Mouse (Mus musculus) ZHBTc4 (cell line): ENCODE data around the gene Notch2.
A peak's percentile ranks its signal among the peaks of the same experiment; 100 is the strongest.

Experiments
- DNase-seq: peaks from one replicate; pipeline ENCODE4 v3.0.0-alpha.2; 2011; ENCODE audit warnings: low read depth, low spot score

Gene Notch2

GRCm38 (mm10) chr3:98069161-98069560, 55.8 kb downstream of the Notch2 start:
- DNase-seq: no peak

- DNase-seq: no peak
Measured at GRCm38 (mm10) chr3:98069856-98070255, 56.5 kb downstream of the Notch2 start.

GRCm38 (mm10) chr3:98072570-98072969, 59.2 kb downstream of the Notch2 start:
- DNase-seq: no peak

GRCm38 (mm10) chr3:98073545-98073944, 60.2 kb downstream of the Notch2 start:
- DNase-seq: no peak

- peak; percentile 19 for DNase-seq
Measured at GRCm38 (mm10) chr3:98074622-98075231, 61.4 kb downstream of the Notch2 start.

GRCm38 (mm10) chr3:98077866-98078265, 64.5 kb downstream of the Notch2 start:
- DNase-seq: no peak

- DNase-seq: no peak
Measured at GRCm38 (mm10) chr3:98078816-98079215, 65.5 kb downstream of the Notch2 start.

- no peak for DNase-seq
Measured at GRCm38 (mm10) chr3:98079601-98080215, 66.4 kb downstream of the Notch2 start.

- DNase-seq: no peak
Measured at GRCm38 (mm10) chr3:98080630-98081029, 67.3 kb downstream of the Notch2 start.

- no peak for DNase-seq
Measured at GRCm38 (mm10) chr3:98082188-98082587, 68.9 kb downstream of the Notch2 start.

- no peak for DNase-seq
Measured at GRCm38 (mm10) chr3:98082972-98083371, 69.6 kb downstream of the Notch2 start.

GRCm38 (mm10) chr3:98084061-98084655, 70.8 kb downstream of the Notch2 start:
- DNase-seq: peak; percentile 29

GRCm38 (mm10) chr3:98084870-98085269, 71.5 kb downstream of the Notch2 start:
- DNase-seq: no peak

- peak; percentile 85 for DNase-seq
Measured at GRCm38 (mm10) chr3:98085812-98086268, 72.5 kb downstream of the Notch2 start.

GRCm38 (mm10) chr3:98086441-98086840, 73.1 kb downstream of the Notch2 start:
- DNase-seq: no peak

GRCm38 (mm10) chr3:98086860-98087259, 73.5 kb downstream of the Notch2 start:
- DNase-seq: peak; percentile 19

- no peak for DNase-seq
Measured at GRCm38 (mm10) chr3:98087551-98087950, 74.2 kb downstream of the Notch2 start.

- no peak for DNase-seq
Measured at GRCm38 (mm10) chr3:98089702-98090101, 76.4 kb downstream of the Notch2 start.

GRCm38 (mm10) chr3:98090129-98090528, 76.8 kb downstream of the Notch2 start:
- no peak for DNase-seq

- no peak for DNase-seq
Measured at GRCm38 (mm10) chr3:98092680-98093370, 79.5 kb downstream of the Notch2 start.

GRCm38 (mm10) chr3:98093954-98094353, 80.6 kb downstream of the Notch2 start:
- DNase-seq: no peak
